Mouse (Mus musculus) erythroblast, embryonic 14.5 days (primary cell): Measurements from ENCODE around the gene Smarcc1. TPM values are rescaled to one million over a fixed set of nuclear protein-coding genes. Genes with fewer than 3 reads are reported as not detected.

Experiments used
- H3K27me3 ChIP-seq: 2 replicates; pipeline ENCODE4 v1.6.1; 2012; ENCODE audit warnings: inconsistent platforms; ENCODE audit not compliant: control insufficient read depth
- H3K36me3 ChIP-seq: 2 replicates; pipeline ENCODE4 v1.6.1; 2012; ENCODE audit warnings: mild to moderate bottlenecking, inconsistent platforms; ENCODE audit not compliant: control insufficient read depth
- H3K4me1 ChIP-seq: 2 replicates; pipeline ENCODE4 v1.6.1; 2012; ENCODE audit warnings: inconsistent platforms; ENCODE audit not compliant: control insufficient read depth
- H3K4me3 ChIP-seq: replicated peaks from 2 replicates; pipeline ENCODE3; 2012; ENCODE audit warnings: moderate library complexity, mild to moderate bottlenecking, inconsistent platforms
- H3K9me3 ChIP-seq: 2 replicates; pipeline ENCODE4 v1.6.1; 2012; ENCODE audit warnings: low read length, inconsistent platforms, mixed read lengths; ENCODE audit not compliant: control insufficient read depth
- GATA1 ChIP-seq: IDR thresholded peaks from 2 replicates; pipeline ENCODE4 v1.6.1; 2012; ENCODE audit warnings: low read length, inconsistent platforms, mixed read lengths
- TAL1 ChIP-seq: IDR thresholded peaks from 3 replicates; pipeline ENCODE4 v1.6.1; 2012; ENCODE audit warnings: low read length, inconsistent platforms, mixed read lengths
- polyA plus RNA-seq: library from polyadenylated mRNA; stranded (reverse); fragments of >175 nt; gene quantifications from 2 replicates; pipeline ENCODE4 v1.2.3, GENCODE M21; 2012

Gene Smarcc1
- polyA plus RNA-seq, 1 experiment, result 3.9 TPM

DNA sequence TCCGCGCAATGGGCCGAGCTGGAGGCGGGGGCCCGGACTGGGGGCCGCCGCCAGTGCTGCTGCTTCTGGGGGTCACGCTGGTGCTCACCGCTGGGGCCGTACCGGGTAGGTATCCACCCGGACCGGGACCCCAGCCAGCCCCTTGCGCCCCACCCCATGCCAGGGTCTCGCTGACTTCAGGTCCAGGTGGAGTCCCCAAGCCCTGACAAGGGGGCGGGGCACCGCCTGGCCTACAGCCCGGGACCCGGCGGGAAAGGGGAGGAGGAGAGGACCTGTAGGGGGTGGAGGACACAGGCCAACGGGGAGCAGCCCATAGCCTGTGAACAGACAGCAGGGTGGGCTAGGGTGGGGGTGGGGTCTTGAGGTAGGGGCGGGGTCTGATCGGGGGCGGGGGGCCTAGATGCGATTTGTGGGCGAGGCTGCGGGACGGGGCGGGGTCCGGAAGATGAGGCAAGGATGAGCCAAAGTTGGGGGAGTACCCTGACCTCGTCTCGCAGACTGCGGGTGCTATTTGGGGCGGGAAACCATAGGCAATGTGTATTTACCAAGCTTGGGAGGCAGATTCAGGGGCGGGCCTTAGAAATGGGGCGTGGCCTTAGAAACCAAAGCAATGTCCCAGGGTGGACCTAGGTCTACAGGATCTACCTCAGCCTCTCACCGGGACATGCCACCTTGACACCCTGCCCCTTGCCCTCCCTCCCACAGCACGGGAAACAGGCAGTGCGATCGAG, 128.2 kb downstream of the Smarcc1 start:
- H3K27me3 ChIP-seq, result peaks cover 46% of the 10 kb centered on the region

DNA sequence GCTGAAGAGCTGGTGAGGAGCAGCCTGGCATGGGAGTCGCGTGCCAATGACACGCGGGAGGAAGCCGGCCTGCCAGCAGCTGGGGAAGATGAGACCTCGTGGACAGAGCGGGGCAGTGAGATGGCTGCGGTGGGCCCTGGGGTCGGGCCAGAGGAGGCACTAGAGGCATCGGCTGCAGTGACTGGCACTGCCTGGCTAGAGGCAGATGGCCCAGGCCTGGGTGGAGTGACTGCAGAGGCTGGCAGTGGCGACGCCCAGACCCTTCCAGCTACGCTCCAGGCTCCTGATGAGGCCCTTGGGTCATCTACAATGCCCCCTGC, 128.8 kb downstream of the Smarcc1 start:
- Histone ChIP-seq H3K27me3 (peaks cover 46% of the 10 kb centered on the region), H3K4me1 (peaks cover 18% of the 10 kb centered on the region), H3K9me3 (no peaks in the 10 kb centered on the region), H3K36me3 (peaks cover 5% of the 10 kb centered on the region), H3K4me3 (peak overlapping the region; percentile 13)
- TF ChIP-seq GATA1, result no peak
- no peak for TF ChIP-seq TAL1

More for the DNA sequence above, 128.2 kb downstream of the Smarcc1 start:
- no peak for TF ChIP-seq GATA1
- Histone ChIP-seq H3K4me3 (peak overlapping the region; percentile 54), H3K9me3 (no peaks in the 10 kb centered on the region), H3K4me1 (peaks cover 18% of the 10 kb centered on the region), H3K36me3 (peaks cover 8% of the 10 kb centered on the region)

DNA sequence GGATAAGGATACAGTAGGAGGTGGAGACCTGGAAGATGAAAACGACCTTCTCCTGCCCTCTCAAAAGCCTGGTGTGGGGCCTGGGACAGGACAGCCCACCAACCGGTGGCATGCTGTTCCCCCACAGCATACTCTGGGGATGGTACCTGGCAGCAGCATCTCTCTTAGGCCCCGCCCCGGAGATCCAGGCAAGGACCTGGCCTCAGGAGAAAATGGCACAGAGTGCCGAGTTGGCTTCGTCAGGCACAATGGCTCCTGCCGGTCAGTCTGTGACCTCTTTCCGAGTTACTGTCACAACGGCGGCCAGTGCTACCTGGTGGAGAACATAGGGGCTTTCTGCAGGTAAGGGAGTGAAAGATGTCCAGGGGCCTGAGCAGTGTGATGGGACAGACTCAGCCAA, 129.5 kb downstream of the Smarcc1 start:
- Histone ChIP-seq H3K36me3 (peaks cover under 1% of the 10 kb centered on the region; the same call in 1 of the 2 replicates), H3K9me3 (no peaks in the 10 kb centered on the region), H3K4me1 (peaks cover 18% of the 10 kb centered on the region), H3K4me3 (no peak overlapping the region), H3K27me3 (peaks cover 46% of the 10 kb centered on the region)
- no peak for TF ChIP-seq TAL1

- H3K36me3 ChIP-seq, result no peaks in the 10 kb centered on the region
- H3K4me3 ChIP-seq, result no peak overlapping the region
- no peaks in the 10 kb centered on the region for H3K9me3 ChIP-seq
- no peak for TF ChIP-seq GATA1
- no peak for TF ChIP-seq TAL1
- H3K27me3 ChIP-seq, result peaks cover 37% of the 10 kb centered on the region
- peaks cover 18% of the 10 kb centered on the region for H3K4me1 ChIP-seq
Measured at GRCm38 (mm10) chr9:110248861-110249260, 131.4 kb downstream of the Smarcc1 start.

GRCm38 (mm10) chr9:110249823-110250543, 132.5 kb downstream of the Smarcc1 start:
- Histone ChIP-seq H3K27me3 (peaks cover 26% of the 10 kb centered on the region), H3K36me3 (no peaks in the 10 kb centered on the region), H3K9me3 (no peaks in the 10 kb centered on the region), H3K4me1 (peaks cover 14% of the 10 kb centered on the region), H3K4me3 (no peak overlapping the region)
- TF ChIP-seq TAL1 (no peak), GATA1 (no peak)

- peaks cover 7% of the 10 kb centered on the region for H3K4me1 ChIP-seq
- H3K9me3 ChIP-seq, result no peaks in the 10 kb centered on the region
- no peaks in the 10 kb centered on the region for H3K36me3 ChIP-seq
- TF ChIP-seq TAL1 (no peak), GATA1 (no peak)
- peaks cover 18% of the 10 kb centered on the region for H3K27me3 ChIP-seq
- H3K4me3 ChIP-seq, result no peak overlapping the region
Measured at GRCm38 (mm10) chr9:110250776-110251175, 133.3 kb downstream of the Smarcc1 start.

DNA sequence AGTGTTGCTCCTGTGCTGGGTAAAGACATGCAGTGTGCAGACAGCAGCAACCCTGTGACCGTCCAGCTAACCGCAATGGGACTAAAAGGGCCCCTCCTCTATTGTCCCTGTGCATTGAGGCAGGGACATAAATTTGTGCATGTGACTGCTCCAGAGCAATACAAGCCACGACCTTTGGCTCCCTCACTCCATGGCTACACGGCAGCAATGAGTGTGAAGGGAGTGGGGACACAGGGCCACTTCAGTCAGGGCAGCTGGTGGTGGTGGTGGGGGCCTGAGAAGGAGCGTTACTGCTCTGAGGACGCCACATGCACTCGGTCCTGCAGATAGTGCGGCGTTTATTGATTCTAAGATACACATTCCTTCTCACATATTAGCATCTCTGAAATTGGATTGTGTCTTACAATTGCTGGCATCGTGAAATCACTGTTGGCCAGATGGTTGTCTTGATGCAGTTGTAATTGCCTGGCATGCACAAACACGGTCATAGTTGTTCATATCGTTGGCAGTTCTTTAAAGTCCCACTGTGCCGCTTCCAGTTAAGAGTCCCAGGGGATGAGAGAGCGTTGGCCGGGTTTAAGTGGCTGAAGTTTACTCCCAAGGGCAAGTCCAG, 138.0 kb downstream of the Smarcc1 start:
- Histone ChIP-seq H3K4me3 (no peak overlapping the region), H3K4me1 (no peaks in the 10 kb centered on the region), H3K9me3 (no peaks in the 10 kb centered on the region), H3K36me3 (no peaks in the 10 kb centered on the region), H3K27me3 (no peaks in the 10 kb centered on the region)
- no peak for TF ChIP-seq GATA1

- Histone ChIP-seq H3K4me1 (no peaks in the 10 kb centered on the region), H3K9me3 (no peaks in the 10 kb centered on the region), H3K4me3 (no peak overlapping the region), H3K27me3 (no peaks in the 10 kb centered on the region), H3K36me3 (no peaks in the 10 kb centered on the region)
- no peak for TF ChIP-seq TAL1
- TF ChIP-seq GATA1, result no peak
Measured at GRCm38 (mm10) chr9:110258646-110259045, 141.1 kb downstream of the Smarcc1 start.

DNA sequence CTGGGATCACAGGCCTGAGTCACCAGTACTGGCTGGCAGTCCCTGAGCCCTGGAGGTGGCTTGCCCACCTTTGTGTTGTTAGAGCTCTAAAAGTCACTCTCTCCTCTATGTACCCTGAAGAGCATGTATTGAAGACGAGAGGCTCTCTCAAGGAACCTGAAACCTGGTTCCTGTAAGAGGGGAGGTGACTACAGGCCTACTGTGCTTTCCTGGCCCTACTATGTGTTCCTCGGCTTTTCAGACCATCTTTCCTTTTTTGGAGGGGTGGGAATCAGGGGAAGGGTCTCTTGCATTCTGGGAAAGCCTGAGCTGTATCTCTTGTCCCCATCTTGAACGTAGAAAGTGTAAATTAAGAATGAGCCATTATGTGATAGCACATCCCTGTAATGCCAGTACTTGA, 141.6 kb downstream of the Smarcc1 start:
- no peaks in the 10 kb centered on the region for H3K36me3 ChIP-seq
- no peaks in the 10 kb centered on the region for H3K4me1 ChIP-seq
- no peaks in the 10 kb centered on the region for H3K9me3 ChIP-seq
- H3K4me3 ChIP-seq, result no peak overlapping the region
- TF ChIP-seq GATA1 (no peak), TAL1 (no peak)
- no peaks in the 10 kb centered on the region for H3K27me3 ChIP-seq

DNA sequence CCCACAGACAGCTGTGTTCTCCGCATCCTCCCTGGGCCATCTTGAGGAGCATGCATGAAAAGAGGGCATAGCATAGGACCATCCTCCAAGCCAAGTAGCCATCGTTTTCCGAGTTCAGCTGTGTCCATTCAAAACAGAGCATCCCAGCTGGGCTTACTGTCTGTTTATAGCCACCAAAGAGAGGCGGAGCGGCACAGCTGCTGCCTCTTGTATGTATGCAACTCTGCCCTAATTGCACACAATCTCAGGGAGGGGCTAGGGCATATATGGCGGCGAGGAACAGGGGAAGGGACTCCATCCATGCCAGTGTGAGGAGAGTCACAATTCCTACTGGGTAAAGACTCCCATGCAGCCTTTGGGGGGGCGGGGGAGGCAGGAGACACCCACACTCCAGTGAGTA, 145.7 kb downstream of the Smarcc1 start:
- no peaks in the 10 kb centered on the region for H3K36me3 ChIP-seq
- no peaks in the 10 kb centered on the region for H3K27me3 ChIP-seq
- no peaks in the 10 kb centered on the region for H3K9me3 ChIP-seq
- no peak overlapping the region for H3K4me3 ChIP-seq
- H3K4me1 ChIP-seq, result no peaks in the 10 kb centered on the region
- TF ChIP-seq TAL1, result no peak
- no peak for TF ChIP-seq GATA1
